Mouse (Mus musculus) gastrocnemius, adult 8-10 months (tissue): ENCODE measurements around the gene Gm11554. TPM values are rescaled to one million over a fixed set of nuclear protein-coding genes. Genes with fewer than 3 reads are reported as not detected.
"Not testable (repeated sequence)": the region's sequence is repeated elsewhere in the genome, so short reads cannot be mapped to it uniquely, and the experiment has no call there.

ENCODE experiments used
- DNase-seq, 2 experiments: peaks; one replicate each; pipeline ENCODE4 v3.0.0; 2022; ENCODE audit warnings: low spot score in 2 of 2
- total RNA-seq, 4 experiments: library from RNA; stranded (reverse); gene quantifications; 2 replicates each; pipeline ENCODE4 v1.2.4; 2022

Gm11554 gene
- not detected for total RNA-seq

- not testable (repeated sequence) for DNase-seq
Observed at GRCm38 (mm10) chr11:99804346-99804745, at the start of gene Gm11554. Gene Gm11554, minus strand, starts transcription at chr11:99804446.

GRCm38 (mm10) chr11:99851508-99851907 is 47.3 kb upstream of the Gm11554 start, which contains the start of gene Krtap4-16:
Gene Krtap4-16, minus strand, starts transcription at chr11:99851608.
- DNase-seq = no peak

GRCm38 (mm10) chr11:99846746-99847145 is 42.5 kb upstream of the Gm11554 start:
- DNase-seq = no peak

GRCm38 (mm10) chr11:99842185-99842584 is 37.9 kb upstream of the Gm11554 start:
- no peak for DNase-seq

GRCm38 (mm10) chr11:99837966-99838365 is 33.7 kb upstream of the Gm11554 start, which contains the start of gene 2300003K06Rik:
Gene 2300003K06Rik, minus strand, starts transcription at chr11:99838066.
- DNase-seq = no peak

GRCm38 (mm10) chr11:99815566-99815965 is 11.3 kb upstream of the Gm11554 start, which contains the start of gene Gm11564:
Gene Gm11564, minus strand, starts transcription at chr11:99815666.
- not testable (repeated sequence) for DNase-seq

- DNase-seq = not testable (repeated sequence)
Observed at GRCm38 (mm10) chr11:99809792-99810191, 5.5 kb upstream of the Gm11554 start, which contains the start of gene Krtap4-13. Gene Krtap4-13, minus strand, starts transcription at chr11:99809892.

- not testable (repeated sequence) for DNase-seq
Observed at GRCm38 (mm10) chr11:99798832-99799231, 5.4 kb downstream of the Gm11554 start, which contains the start of gene Gm11569. Gene Gm11569, minus strand, starts transcription at chr11:99798932.

- no peak for DNase-seq
Observed at GRCm38 (mm10) chr11:99793367-99793766, 10.9 kb downstream of the Gm11554 start, which contains the start of gene Gm11596. Gene Gm11596, minus strand, starts transcription at chr11:99793467.

- DNase-seq = not testable (repeated sequence)
Observed at GRCm38 (mm10) chr11:99784900-99785299, 19.3 kb downstream of the Gm11554 start, which contains the start of gene Krtap4-9. Gene Krtap4-9, plus strand, starts transcription at chr11:99785200.

- no peak for DNase-seq
Observed at GRCm38 (mm10) chr11:99780604-99781003, 23.6 kb downstream of the Gm11554 start, which contains the start of gene Krtap4-8. Gene Krtap4-8, minus strand, starts transcription at chr11:99780704.

- DNase-seq = no peak
Observed at GRCm38 (mm10) chr11:99778401-99778800, 25.8 kb downstream of the Gm11554 start.

GRCm38 (mm10) chr11:99772813-99773212 is 31.4 kb downstream of the Gm11554 start, which contains the start of gene Gm11595:
Gene Gm11595, minus strand, starts transcription at chr11:99772913.
- not testable (repeated sequence) for DNase-seq

- no peak for DNase-seq
Observed at GRCm38 (mm10) chr11:99768410-99768809, 35.8 kb downstream of the Gm11554 start.

GRCm38 (mm10) chr11:99758877-99759276 is 45.4 kb downstream of the Gm11554 start:
- DNase-seq = no peak

Other genes starting within 250 kb of the Gm11554 start
- not detected for gene Krtap3-2, start 247.6 kb downstream of the Gm11554 start, total RNA-seq
- gene Gm11939, start 245.0 kb downstream of the Gm11554 start, total RNA-seq = not detected
- gene Krtap3-1, start 237.8 kb downstream of the Gm11554 start, total RNA-seq = not detected
- not detected for gene Krtap1-5, start 223.4 kb downstream of the Gm11554 start, total RNA-seq
- gene Krtap1-4, start 220.8 kb downstream of the Gm11554 start, total RNA-seq = not detected
- not detected for gene Krtap1-3, start 213.1 kb downstream of the Gm11554 start, total RNA-seq
- not detected for gene Krtap9-3, start 206.3 kb downstream of the Gm11554 start, total RNA-seq
- gene Gm11938, start 201.1 kb downstream of the Gm11554 start, total RNA-seq = not detected
- not detected for gene Gm11937, start 194.3 kb downstream of the Gm11554 start, total RNA-seq
- gene Krtap2-4, start 189.6 kb downstream of the Gm11554 start, total RNA-seq = not detected
- not detected for gene Gm11562, start 184.0 kb downstream of the Gm11554 start, total RNA-seq
- gene Krtap4-1, start 176.2 kb downstream of the Gm11554 start, total RNA-seq = not detected
- not detected for gene Krtap4-2, start 169.4 kb downstream of the Gm11554 start, total RNA-seq
- not detected for gene Krtap4-7, start 160.4 kb downstream of the Gm11554 start, total RNA-seq
- gene Gm11555, start 154.2 kb downstream of the Gm11554 start, total RNA-seq = not detected
- not detected for gene Gm11563, start 145.5 kb downstream of the Gm11554 start, total RNA-seq
- gene Krtap4-6, start 138.5 kb downstream of the Gm11554 start, total RNA-seq = not detected
- not detected for gene Gm14190, start 113.7 kb downstream of the Gm11554 start, total RNA-seq
- gene Gm14180, start 70.2 kb downstream of the Gm11554 start, total RNA-seq = not detected
- gene Gm11595, start 31.5 kb downstream of the Gm11554 start, total RNA-seq = not detected
- not detected for gene Krtap4-8, start 23.7 kb downstream of the Gm11554 start, total RNA-seq
- gene Krtap4-9, start 19.2 kb downstream of the Gm11554 start, total RNA-seq = not detected
- not detected for gene Gm11596, start 11.0 kb downstream of the Gm11554 start, total RNA-seq
- not detected for gene Gm11569, start 5.5 kb downstream of the Gm11554 start, total RNA-seq
- not detected for gene Krtap4-13, start 5.4 kb upstream of the Gm11554 start, total RNA-seq
- gene Gm11564, start 11.2 kb upstream of the Gm11554 start, total RNA-seq = not detected
- gene 2300003K06Rik, start 33.6 kb upstream of the Gm11554 start, total RNA-seq = not detected
- gene Krtap4-16, start 47.2 kb upstream of the Gm11554 start, total RNA-seq = not detected
- gene Gm11568, start 53.5 kb upstream of the Gm11554 start, total RNA-seq = not detected
- gene Gm11559, start 60.0 kb upstream of the Gm11554 start, total RNA-seq = not detected
- gene Krtap9-1, start 68.9 kb upstream of the Gm11554 start, total RNA-seq = not detected
- not detected for gene Gm11567, start 74.7 kb upstream of the Gm11554 start, total RNA-seq
- gene Krtap31-1, start 103.5 kb upstream of the Gm11554 start, total RNA-seq = not detected
- gene Gm11565, start 110.3 kb upstream of the Gm11554 start, total RNA-seq = not detected
- not detected for gene Krtap31-2, start 131.8 kb upstream of the Gm11554 start, total RNA-seq
- not detected for gene Krtap9-5, start 144.0 kb upstream of the Gm11554 start, total RNA-seq
- not detected for gene Krtap29-1, start 174.6 kb upstream of the Gm11554 start, total RNA-seq
- gene Krtap16-1, start 182.2 kb upstream of the Gm11554 start, total RNA-seq = not detected
- gene Krtap17-1, start 189.5 kb upstream of the Gm11554 start, total RNA-seq = not detected
- gene Krt33a, start 211.8 kb upstream of the Gm11554 start, total RNA-seq = not detected
- gene Krt33b, start 225.4 kb upstream of the Gm11554 start, total RNA-seq = not detected
- gene Krt34, start 237.1 kb upstream of the Gm11554 start, total RNA-seq = not detected
- not detected for gene Krt31, start 246.1 kb upstream of the Gm11554 start, total RNA-seq